Mouse (Mus musculus): ENCODE measurements around the gene Clcf1. TPM values are rescaled to one million over a fixed set of nuclear protein-coding genes. Genes with fewer than 3 reads are reported as not detected.
A peak's percentile ranks its signal among the peaks of the same experiment; 100 is the strongest.
"Not testable (repeated sequence)": the region's sequence is repeated elsewhere in the genome, so short reads cannot be mapped to it uniquely, and the experiment has no call there.

Gene Clcf1
- polyA plus RNA-seq, 1 experiment: 0.09 TPM

DNA sequence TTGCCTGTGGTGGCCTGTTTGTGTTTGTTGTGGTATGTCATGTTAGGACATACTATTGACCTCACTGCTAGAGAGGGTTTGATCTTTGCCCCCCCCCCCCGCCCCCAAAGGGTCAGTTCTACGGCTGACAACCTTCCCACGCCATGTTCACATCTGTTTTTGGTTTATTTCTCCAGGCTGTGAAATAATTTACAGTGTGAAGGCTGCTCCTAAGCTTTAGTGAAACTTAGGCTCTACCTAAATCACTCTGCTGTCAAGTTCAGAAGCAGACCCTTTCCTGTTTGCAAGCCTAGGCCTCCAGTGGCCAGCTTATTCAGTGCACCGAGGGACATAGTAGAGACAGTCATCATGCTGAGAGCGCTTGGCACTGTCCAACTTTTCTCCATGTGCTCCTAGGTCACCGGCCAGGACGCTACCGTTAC, 26.2 kb downstream of the Clcf1 start:
- Histone ChIP-seq H3K4me3 (replicated peaks) (no peak overlapping the region), H3K4me1 (peaks cover 8% of the 10 kb centered on the region; the same call in 1 of the 2 replicates), H3K9me3 (peaks cover 4% of the 10 kb centered on the region; the same call in 1 of the 2 replicates), H3K36me3 (replicated peaks; ENCODE audit: low read length) (no peaks in the 10 kb centered on the region), H3K27me3 (replicated peaks) (peaks cover 18% of the 10 kb centered on the region)
- TF ChIP-seq GATA1 (IDR thresholded peaks at IDR 0.05; ENCODE audit: borderline replicate concordance, low read length) (no peak), FLI1 (IDR thresholded peaks at IDR 0.05; ENCODE audit: low read length) (no peak)

DNA sequence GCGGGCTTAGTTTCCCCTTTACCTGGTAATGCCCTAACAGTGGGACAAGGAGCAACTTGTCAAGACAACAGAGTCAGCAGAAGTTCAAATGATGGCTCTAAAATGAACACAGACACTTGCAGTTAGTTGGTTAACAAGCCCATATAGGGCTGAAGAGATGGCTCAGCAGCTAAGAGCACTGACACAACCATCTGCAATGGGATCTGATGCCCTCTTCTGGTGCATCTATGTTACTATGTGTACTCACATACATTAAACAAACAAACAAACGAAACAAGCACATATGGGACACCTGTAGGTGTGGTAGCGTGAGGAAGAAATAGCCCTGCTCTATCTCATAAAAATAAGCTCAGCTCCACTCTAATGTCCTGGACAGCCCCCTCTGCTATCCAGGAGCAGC, 28.4 kb downstream of the Clcf1 start:
- TF ChIP-seq GATA1 (IDR thresholded peaks at IDR 0.05; ENCODE audit: borderline replicate concordance, low read length) (no peak), FLI1 (IDR thresholded peaks at IDR 0.05; ENCODE audit: low read length) (no peak)
- Histone ChIP-seq H3K36me3 (replicated peaks; ENCODE audit: low read length) (no peaks in the 10 kb centered on the region), H3K27me3 (replicated peaks) (peaks cover 18% of the 10 kb centered on the region)

DNA sequence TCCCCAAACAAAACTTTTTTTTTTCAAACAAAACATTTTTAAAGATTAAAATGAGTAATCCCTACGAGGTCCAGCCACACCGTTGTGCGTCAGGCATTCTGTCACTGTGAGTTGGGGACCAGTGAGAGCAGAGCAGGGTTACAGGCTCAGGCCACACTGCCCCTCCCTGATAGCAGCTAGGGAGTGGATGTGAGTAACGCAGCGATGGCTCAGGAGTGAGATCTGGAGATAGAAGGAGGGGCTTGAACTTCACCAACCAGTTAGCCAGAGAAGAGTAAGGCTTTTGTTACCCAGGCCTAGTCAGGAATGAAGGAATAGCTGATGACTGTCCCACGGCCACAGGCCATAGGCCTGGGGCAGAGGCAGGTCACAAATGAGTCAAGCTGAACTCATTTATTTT, 30.7 kb downstream of the Clcf1 start:
- Histone ChIP-seq H3K4me1 (peaks cover 18% of the 10 kb centered on the region), H3K27me3 (replicated peaks) (peaks cover 11% of the 10 kb centered on the region), H3K4me3 (replicated peaks) (no peak overlapping the region), H3K36me3 (replicated peaks; ENCODE audit: low read length) (no peaks in the 10 kb centered on the region), H3K9me3 (no peaks in the 10 kb centered on the region)
- TF ChIP-seq FLI1 (IDR thresholded peaks at IDR 0.05; ENCODE audit: low read length) (no peak), GATA1 (IDR thresholded peaks at IDR 0.05; ENCODE audit: borderline replicate concordance, low read length) (no peak)

More for the DNA sequence above, 28.4 kb downstream of the Clcf1 start:
- H3K4me3 ChIP-seq (replicated peaks): no peak overlapping the region
- peaks cover 2% of the 10 kb centered on the region; the same call in 1 of the 2 replicates for H3K9me3 ChIP-seq
- peaks cover 8% of the 10 kb centered on the region; the same call in 1 of the 2 replicates for H3K4me1 ChIP-seq

DNA sequence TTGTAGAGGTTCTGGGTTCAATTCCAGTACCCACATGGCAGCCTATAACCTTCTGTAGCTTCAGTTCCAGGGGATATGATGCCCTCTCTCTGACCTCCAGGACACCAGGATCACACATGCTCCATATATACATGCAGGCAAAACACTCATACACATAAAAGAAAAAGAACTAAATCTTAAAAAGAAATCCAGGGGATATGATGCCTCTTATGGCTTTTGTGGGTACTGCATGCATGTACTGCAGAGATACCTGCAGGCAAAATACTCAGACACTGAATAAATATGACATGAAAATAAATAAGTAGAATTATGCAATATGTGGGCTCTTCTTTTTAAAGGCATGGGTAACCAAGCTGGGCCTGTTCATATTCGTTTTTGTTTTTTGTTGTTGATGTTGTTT, 33.0 kb downstream of the Clcf1 start:
- H3K4me3 ChIP-seq (replicated peaks): no peak overlapping the region
- H3K9me3 ChIP-seq: no peaks in the 10 kb centered on the region
- H3K36me3 ChIP-seq (replicated peaks; ENCODE audit: low read length): no peaks in the 10 kb centered on the region
- H3K4me1 ChIP-seq: peaks cover 17% of the 10 kb centered on the region
- no peaks in the 10 kb centered on the region for H3K27me3 ChIP-seq (replicated peaks)
- no peak for TF ChIP-seq GATA1 (IDR thresholded peaks at IDR 0.05; ENCODE audit: borderline replicate concordance, low read length)
- no peak for TF ChIP-seq FLI1 (IDR thresholded peaks at IDR 0.05; ENCODE audit: low read length)

DNA sequence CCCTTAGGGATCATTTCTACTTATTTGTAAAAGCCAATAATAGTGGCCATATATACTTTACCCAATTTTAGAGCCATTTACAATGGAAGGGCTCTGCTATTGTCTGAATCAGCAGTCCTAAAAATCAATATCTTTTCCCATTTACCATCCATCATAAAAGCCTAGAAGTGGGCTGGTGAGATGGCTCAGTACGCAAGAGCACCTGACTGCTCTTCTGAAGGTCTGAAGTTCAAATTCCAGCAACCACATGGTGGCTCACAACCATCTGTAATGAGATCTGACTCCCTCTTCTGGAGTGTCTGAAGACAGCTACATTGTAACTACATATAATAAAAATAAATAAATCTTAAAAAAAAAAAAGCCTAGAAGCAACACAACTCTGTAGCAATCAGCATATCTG, 34.6 kb downstream of the Clcf1 start:
- H3K4me3 ChIP-seq (replicated peaks); H3K36me3 ChIP-seq (replicated peaks; ENCODE audit: low read length); H3K9me3 ChIP-seq; H3K27me3 ChIP-seq (replicated peaks): not testable (repeated sequence)
- peaks cover 21% of the 10 kb centered on the region for H3K4me1 ChIP-seq

DNA sequence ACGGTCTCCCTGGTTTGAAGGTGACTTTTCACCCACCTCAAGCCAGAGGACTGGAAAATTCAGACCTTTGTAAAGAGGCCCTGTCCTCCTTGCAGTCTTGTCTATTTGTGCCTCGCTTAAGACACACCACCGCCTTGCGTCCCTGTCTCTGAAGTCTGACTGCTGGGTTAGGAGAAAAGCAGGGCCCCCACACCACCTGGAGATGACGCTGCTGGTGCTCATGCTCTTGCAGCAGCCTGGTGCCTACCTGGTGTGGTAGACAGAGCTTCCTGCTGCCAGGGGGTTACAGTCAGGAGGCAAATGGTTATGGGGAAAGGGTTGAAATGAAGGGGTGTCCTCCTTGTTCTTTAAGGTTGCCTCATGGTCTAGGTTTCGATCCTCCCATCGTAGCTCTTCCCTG, 40.2 kb downstream of the Clcf1 start:
- Histone ChIP-seq H3K4me3 (replicated peaks) (no peak overlapping the region), H3K36me3 (replicated peaks; ENCODE audit: low read length) (no peaks in the 10 kb centered on the region), H3K27me3 (replicated peaks) (peaks cover 9% of the 10 kb centered on the region), H3K9me3 (no peaks in the 10 kb centered on the region), H3K4me1 (peaks cover 27% of the 10 kb centered on the region)
- TF ChIP-seq FLI1 (IDR thresholded peaks at IDR 0.05; ENCODE audit: low read length) (no peak), GATA1 (IDR thresholded peaks at IDR 0.05; ENCODE audit: borderline replicate concordance, low read length) (no peak)

DNA sequence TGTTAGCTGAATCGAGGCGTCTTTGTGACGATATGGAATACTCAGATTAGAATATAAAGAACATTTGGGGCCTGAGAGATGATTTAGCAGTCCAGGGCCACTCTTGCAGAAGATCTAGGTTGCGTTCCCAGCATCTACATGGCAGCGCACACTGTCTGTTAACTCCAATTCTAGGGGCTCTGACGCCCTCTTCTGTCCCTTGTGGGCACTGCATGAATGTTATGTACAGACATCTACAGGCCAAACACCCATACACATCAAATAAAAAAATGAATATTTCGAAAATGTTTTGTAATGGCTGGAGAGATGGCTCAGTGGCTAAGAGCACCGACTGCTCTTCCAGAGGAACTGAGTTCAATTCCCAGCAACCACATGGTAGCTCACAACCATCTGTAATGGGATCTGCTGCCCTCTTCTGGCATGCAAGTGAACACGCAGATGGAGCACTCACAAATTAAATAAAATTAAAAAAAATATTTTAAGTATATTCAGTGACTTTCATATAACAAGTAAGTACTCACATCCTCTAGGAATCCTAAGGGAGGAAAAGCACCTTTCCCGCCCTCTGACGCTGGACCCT, 41.6 kb downstream of the Clcf1 start:
- Histone ChIP-seq H3K4me1 (peaks cover 34% of the 10 kb centered on the region), H3K27me3 (replicated peaks) (peaks cover 9% of the 10 kb centered on the region), H3K36me3 (replicated peaks; ENCODE audit: low read length) (no peaks in the 10 kb centered on the region), H3K4me3 (replicated peaks) (no peak overlapping the region), H3K9me3 (no peaks in the 10 kb centered on the region)
- TF ChIP-seq GATA1 (IDR thresholded peaks at IDR 0.05; ENCODE audit: borderline replicate concordance, low read length) (no peak), FLI1 (IDR thresholded peaks at IDR 0.05; ENCODE audit: low read length) (no peak)

DNA sequence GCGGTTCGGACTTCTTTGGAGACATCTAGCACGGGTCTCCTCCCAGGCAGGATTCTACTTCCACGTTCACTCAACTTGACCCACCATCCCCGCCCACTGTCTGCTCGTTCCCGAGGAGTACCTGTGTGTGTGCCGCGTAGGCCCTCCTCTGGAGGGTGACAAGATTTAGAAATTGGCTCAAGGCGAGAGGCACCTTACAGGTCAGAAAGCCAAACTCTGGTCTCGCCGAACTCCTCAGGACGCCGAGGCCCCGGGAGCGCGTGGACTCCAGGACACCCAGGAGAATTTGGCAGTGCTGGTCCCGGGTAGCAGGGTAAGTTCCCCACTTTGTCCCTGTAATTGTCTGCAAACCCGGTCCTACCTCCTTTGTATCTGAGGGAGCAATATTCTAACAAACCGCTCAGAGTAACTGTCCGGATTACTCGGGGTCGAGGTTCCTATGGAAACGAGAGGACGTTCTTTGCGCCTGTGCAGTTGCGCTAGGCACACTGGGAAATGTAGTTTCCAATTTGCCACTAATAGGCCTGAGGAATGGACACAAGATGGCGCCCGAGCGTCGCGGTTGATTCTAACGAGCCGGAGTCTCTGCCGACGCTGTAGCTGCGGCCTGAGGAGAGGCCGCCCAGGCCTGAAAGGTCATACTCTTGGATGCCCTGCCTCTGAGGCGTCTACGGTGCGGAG, 43.3 kb downstream of the Clcf1 start:
- TF ChIP-seq GATA1 (IDR thresholded peaks at IDR 0.05; ENCODE audit: borderline replicate concordance, low read length) (no peak), FLI1 (IDR thresholded peaks at IDR 0.05; ENCODE audit: low read length) (no peak)
- H3K27me3 ChIP-seq (replicated peaks): peaks cover 9% of the 10 kb centered on the region
- H3K36me3 ChIP-seq (replicated peaks; ENCODE audit: low read length): peaks cover 12% of the 10 kb centered on the region

DNA sequence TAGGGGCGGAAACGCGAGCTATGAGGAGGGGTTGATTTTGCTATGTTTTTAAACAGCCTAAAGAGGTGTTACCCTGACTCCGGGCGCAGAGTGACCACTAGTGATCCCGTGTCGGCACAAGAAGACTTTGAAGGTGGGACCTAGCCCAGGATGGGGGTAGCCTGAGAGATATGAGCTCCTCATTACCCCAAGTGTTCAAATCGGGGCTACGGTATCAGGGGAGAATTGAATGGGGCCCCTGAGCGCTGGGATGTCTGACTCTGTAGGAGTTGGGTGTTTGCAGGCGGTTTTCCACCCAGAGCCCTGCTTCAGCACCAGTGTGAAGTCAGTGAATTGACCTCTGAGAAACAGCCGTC, 43.8 kb downstream of the Clcf1 start:
- H3K4me1 ChIP-seq: peaks cover 48% of the 10 kb centered on the region
- peaks cover 17% of the 10 kb centered on the region for H3K36me3 ChIP-seq (replicated peaks; ENCODE audit: low read length)
- H3K4me3 ChIP-seq (replicated peaks): peak overlapping the region; percentile 96
- no peaks in the 10 kb centered on the region for H3K9me3 ChIP-seq
- peaks cover 7% of the 10 kb centered on the region for H3K27me3 ChIP-seq (replicated peaks)
- TF ChIP-seq FLI1 (IDR thresholded peaks at IDR 0.05; ENCODE audit: low read length): no peak
- TF ChIP-seq GATA1 (IDR thresholded peaks at IDR 0.05; ENCODE audit: borderline replicate concordance, low read length): no peak

More for the DNA sequence above, 43.3 kb downstream of the Clcf1 start:
- Histone ChIP-seq H3K4me3 (replicated peaks) (peak overlapping the region; percentile 96), H3K9me3 (no peaks in the 10 kb centered on the region), H3K4me1 (peaks cover 48% of the 10 kb centered on the region)

DNA sequence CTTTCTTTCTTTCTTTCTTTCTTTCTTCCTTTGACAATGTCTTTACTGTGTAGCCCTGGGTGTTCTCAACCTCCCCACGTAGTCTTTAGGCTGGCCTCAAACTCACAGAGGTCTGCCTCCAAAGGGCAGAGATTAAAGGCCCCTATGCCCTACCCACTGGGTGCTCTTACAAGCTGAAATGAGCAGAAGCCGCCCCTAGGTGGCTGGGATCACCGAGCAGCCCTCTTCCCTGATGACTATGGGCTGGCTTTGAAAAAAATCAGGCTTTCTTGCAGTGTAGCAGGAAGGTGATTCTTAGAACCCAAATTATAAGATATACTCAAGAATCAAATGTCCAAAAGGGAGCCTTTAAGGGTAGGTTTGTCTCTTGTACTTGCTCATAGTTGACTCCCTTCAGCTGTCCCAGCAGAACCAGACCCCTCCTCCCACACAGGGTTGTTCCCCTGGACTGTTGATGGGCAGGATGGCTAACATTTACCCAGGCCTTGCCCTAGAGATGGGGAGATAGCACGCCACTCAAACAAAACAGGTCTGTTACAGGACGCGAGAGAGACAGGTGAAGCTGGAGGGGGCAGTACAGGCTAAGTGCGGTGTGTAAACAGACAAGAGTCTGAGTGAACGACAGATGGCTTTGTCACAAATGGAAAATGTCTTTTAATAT, 47.1 kb downstream of the Clcf1 start:
- Histone ChIP-seq H3K27me3 (replicated peaks) (peaks cover under 1% of the 10 kb centered on the region), H3K4me3 (replicated peaks) (no peak overlapping the region), H3K36me3 (replicated peaks; ENCODE audit: low read length) (peaks cover 50% of the 10 kb centered on the region), H3K9me3 (no peaks in the 10 kb centered on the region), H3K4me1 (peaks cover 58% of the 10 kb centered on the region)
- TF ChIP-seq GATA1 (IDR thresholded peaks at IDR 0.05; ENCODE audit: borderline replicate concordance, low read length) (no peak), FLI1 (IDR thresholded peaks at IDR 0.05; ENCODE audit: low read length) (no peak)

All from megakaryocyte, embryonic 14.5 days (primary cell).